Mouse (Mus musculus): ENCODE data around the gene Castor2.

Castor2 gene

DNA sequence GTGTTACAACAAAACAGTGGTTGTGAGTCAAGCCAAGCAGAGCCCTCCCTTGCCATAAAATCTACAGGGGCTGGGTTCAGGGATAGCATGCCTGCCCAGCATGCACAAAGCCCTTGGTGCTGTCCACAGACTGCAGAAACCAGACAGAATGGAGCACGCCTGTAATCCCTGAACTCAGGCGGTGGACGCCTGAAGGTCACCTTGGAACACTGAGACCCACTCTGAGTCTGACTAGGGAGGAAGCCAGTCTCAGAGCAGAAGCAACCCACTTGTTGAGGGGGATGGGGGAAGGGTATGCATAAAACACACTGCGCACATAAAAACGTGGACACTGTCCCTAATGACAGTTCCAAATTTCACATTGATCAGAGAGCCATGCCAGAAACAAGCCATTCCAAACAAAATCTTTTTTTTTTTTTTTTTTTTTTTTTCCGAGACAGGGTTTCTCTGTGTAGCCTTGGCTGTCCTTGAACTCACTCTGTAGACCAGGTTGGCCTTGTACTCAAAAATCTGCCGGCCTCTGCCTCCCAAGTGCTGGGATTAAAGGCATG, 56.5 kb downstream of the Castor2 start:
- DNase-seq (ENCODE audit: extremely low spot score, low read depth, low spot score): no peak

DNA sequence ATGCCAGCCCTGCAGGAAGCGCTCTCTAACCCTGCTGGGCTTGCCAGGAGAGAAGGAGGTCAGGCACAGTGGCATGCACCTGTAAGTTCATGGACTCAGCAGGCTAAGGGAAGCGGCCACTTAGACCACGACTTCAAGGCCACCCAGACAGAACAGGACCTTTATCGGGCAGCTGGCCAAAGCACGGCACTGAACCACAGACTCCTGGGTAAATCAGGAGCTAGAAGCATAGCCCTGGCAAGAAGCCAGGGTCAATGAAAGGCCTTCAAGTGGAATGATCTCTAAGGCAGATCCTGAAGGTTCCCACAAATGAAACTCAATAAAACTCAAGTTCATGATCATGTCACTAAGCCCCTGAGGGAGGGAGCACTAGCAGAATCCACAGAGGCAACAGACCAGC, 65.2 kb downstream of the Castor2 start:
- DNase-seq (ENCODE audit: extremely low spot score, low read depth, low spot score): no peak

DNA sequence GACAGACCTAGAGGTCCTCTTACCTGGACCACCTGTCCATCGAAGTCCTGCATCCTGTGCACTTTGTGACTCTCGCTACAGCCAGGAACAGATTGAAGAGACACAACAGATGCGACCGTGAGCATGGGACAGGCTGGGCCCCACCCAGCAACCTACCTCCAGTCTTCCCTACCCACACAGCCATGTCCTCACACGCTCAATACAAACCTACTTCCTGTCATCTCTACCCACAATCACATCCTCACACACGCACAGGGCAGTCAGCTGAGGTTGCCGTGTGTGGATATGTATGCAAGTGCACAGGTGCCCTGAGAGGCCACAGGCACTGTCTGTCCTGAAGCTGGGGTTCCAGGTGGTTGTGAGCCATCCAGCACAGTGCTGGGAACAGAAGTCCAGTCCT, 67.1 kb downstream of the Castor2 start:
- no peak for DNase-seq (ENCODE audit: extremely low spot score, low read depth, low spot score)

DNA sequence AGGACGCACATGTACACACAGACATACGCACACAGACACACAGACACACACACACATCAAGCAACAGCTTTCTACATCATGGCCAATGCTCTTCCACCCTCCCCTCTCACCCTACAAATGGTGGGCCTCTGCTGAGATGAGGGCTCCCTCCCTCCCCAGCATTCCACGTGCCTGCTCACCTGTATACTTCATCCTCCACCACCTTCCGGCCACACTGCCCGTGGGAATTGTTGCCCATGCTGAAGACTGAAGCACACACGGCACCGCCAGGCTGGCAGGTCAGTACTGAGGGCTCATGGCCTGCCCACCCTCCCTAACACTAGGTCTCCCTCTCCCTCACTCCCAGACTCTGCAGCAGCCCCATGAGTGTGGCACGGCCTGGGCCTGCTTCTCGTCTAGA, 68.5 kb downstream of the Castor2 start:
- no peak for DNase-seq (ENCODE audit: extremely low spot score, low read depth, low spot score)

DNA sequence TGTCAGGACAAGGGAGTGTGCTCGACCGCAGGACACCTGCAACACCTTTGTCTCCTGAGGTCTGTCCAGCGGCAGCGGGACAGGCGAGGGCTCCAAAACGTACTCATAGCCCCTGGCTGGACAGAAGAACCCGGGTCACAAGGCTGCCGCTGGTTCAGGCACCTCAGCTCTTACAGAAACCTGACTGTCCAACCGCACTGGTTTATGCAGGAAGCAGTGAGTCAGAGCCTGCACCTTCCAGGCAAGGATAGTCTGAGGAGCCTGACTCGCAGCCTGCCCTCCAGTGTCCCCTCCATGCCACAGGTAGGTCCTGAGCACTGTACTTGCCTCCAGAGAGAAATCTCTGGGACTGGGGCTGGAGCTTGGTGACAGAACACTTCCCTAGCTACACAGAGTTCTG, 69.7 kb downstream of the Castor2 start:
- no peak for DNase-seq (ENCODE audit: extremely low spot score, low read depth, low spot score)

DNA sequence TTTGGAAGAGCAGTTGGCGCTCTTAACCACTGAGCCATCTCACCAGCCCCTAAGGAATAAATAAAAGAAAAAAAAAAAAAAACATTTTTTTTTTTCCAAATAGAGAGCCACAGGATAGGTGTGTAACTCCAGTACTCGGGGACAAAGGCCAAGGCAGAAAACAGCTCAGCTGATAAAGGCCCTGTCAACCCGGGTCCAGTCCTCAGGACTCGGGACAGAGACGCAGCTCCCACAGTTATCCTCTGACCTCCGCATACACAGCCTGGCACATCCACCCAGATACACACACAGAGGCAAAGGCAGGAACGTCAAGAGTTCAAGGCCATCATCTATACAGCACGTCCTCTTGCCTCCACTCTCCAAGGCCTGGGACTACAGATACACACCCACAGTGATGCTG, 70.7 kb downstream of the Castor2 start:
- no peak for DNase-seq (ENCODE audit: extremely low spot score, low read depth, low spot score)

DNA sequence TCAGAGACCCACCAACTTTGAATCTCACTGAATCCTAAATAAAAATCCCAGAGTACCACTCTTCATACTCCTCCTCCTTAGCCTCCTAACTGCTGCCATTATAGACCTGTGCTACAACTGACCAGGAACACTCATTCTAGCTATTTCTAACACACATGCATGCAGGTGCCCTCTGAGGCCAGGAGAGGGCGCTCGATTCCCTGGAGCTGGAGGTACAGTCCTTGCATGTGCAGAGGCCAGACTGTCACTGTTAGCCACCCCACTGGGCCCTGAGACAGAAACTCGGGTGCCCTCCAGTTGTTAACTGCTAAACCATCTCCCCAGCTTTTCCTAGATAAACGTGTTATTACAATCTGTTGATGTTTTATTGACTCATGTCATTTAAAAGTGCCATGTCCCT, 73.7 kb downstream of the Castor2 start:
- DNase-seq (ENCODE audit: extremely low spot score, low read depth, low spot score): no peak

DNA sequence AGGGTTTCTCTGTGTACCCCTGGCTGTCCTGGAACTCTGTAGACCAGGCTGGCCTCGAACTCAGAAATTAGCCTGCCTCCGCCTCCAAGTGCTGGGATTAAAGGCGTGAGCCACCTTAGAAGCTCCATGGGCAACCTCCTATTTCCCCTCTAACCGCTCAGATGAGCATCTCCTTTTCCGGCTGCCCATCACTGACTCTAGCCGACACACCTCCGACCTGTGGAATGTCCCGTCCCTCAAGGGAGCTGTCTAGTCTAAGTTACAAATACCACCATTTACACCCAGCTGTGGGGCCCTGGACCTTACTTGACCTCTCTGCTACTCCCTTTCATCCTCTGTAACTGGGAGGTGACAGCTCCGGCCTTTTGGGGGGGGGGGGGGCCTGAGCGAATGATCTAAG, 76.2 kb downstream of the Castor2 start:
- no peak for DNase-seq (ENCODE audit: extremely low spot score, low read depth, low spot score)

DNA sequence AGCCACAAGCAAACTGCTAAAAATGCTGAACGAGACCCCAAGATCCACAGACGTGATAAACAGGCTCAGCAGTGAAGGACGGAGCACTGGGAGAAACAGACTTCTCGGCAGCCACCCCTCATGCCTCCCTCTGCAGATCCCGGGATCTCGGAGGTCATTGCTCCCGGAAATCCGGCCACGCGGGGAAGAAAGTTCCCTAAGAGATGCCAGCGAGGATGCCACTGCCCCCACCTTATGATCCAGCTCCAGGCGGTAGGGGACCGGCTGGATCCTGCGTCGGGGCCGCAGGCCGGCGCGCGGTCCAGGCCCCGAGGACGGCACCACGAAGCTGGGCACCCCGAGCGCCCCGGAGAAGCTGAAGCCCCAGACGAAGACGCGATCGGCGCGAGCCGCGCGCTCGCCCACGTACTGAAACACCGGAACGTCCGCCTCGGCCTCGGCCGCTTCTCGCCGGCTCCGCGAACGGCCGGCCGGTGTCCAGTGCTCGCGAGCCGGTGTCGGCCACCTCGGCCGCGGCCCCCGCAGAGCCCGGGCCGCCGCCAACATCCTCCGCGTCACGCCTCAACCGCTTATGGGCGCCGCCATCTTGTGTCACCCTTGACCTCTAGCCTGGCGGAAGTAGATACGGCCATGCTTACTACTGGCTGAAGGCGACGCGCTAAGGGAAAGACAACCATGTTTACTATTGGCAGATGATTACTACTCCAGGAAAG, 76.8 kb downstream of the Castor2 start, which contains the start of gene Rcc1l:
Rcc1l (minus strand) TSS at position 606 of the 713 bp plus-strand sequence.
- DNase-seq (ENCODE audit: extremely low spot score, low read depth, low spot score): peak; percentile 60

DNA sequence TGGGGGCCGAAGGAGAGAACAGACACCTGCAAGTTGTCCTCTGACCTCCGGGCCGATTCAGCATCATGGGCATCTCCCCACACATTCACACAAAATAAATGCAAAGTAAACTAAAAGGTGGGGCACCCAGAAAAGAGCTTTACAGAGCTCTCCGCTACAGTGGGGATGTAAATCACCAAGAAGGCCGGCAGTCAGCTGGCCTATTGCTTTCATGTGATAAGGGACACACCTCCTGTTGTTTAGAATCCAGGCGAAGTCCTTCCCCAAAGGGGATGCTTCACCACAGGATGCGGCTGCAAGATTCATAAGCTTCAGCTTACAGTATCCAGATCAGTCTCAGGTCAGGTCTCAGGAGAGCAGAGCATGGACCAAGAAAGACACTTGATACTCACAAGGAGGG, 79.0 kb downstream of the Castor2 start:
- no peak for DNase-seq (ENCODE audit: extremely low spot score, low read depth, low spot score)

DNA sequence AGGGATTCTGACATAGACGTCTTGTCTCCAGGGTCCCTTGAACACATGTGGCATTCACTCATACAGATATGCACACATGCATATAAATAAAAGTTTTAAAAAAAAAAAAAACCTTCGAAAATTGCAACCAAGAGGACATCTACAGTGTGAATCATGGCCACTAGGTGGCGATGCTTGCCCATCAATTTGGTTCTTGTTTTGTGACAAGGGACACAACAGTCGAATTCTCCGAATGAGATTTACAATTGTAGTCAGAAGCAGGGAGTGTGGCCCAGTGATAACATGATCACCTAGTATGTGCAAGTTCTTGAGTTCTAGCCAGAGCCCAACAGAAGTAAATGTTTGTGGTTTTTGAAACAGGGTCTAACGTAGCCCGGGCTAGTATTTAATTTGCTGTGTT, 80.4 kb downstream of the Castor2 start:
- DNase-seq (ENCODE audit: extremely low spot score, low read depth, low spot score): peak; percentile 83

DNA sequence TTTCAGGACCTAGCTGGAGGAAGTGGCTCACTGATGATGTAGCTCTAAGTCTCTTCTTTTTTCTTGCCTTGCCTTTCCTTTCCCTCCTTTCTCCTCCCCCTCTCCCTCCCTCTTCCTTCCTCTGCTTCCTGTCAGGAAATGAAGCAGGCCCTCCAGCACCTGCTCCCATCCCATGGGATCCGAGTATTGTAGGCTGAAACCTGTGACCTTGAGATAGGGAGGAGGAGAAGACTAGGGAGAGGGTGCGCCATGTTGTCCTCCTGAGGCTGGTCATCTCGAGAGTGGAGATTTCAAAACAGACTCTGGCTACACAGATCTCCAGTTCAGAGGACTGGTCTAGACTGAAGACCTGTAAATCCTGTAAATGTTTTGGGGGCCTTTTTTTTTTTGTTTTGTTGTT, 82.7 kb downstream of the Castor2 start:
- DNase-seq (ENCODE audit: extremely low spot score, low read depth, low spot score): no peak

DNA sequence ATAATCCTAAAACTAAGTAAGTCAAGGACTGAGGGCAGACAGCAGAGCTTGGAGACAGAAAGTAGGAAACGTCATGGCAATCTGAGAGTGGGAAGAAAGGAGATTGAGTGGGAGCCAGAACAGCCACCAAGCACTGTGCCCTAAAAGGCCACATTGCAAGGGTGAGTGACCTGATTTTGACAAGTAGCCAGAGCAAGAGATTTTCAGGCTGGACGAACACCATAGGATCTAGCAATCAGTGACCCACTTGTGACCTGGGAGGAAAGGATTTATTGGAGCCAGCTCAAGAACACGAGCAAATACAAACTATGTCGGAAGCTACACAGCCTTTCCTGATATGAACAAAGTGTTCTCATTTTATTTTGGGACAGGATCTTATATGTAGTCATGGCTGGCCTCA, 83.2 kb downstream of the Castor2 start:
- no peak for DNase-seq (ENCODE audit: extremely low spot score, low read depth, low spot score)

DNA sequence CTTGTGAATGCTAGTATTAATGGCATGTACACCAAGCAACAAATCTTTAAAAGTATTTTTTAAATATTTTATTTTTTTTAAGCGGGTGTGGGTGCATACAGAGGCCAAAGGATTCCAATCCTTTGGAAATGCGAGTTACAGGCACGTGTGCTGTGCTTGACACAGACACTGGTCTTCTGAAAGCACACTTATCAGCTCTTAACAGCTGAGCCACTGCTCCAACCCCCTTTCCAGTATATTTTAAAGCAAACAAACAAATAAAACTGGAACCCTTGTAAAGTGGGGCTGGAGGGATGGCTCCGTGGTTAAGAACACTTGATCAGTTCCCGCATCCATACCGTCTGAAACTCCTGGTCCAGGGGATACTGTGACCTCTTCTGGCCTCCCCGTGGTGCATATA, 83.7 kb downstream of the Castor2 start:
- DNase-seq (ENCODE audit: extremely low spot score, low read depth, low spot score): no peak

DNA sequence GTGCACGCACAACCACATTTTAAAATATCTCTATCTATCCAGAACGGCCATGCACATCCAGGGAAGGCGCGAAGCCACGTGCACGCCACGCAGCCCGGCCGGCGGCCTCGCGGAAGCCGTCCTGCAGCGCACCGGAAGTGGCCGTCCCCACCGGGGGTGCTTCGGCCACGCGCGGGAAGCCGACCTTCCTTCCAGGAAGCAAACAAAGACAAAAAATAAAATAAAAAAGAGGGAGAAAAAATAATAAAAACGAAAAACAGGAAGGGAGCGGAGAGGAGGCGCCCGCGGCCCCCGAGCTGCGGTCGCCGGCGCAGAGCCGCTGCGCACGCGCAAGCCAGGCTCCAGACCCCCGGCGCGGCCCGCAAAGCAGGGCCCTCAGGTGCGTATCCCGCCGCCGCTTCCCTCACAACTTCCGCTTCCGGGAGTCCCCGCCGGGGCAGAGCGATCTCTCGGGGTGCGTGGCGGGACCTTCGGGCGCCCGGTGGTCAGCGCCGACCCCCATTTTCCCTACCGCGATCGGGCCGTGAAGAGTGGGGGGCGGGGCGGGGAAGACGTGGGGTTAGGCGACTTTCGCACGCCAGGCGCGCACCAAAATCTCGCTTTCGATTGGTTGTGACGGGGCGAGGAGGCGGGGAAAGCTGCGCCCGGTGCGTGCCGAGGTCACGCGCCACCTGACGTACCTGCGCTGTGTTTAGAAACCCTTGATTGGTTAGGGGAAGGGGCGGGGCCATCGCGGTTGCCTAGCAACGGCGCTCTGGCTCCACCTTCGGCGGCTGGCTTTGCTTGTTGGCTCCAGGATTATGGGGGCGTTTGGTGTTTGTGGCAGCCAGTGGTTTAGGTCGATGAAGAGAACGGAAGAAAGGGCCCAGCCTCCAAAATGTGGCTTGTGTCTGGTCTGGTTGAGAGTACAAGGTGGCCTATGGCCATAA, 84.6 kb downstream of the Castor2 start, which contains the start of gene Gtf2ird2:
Gtf2ird2 (plus strand) TSS at position 140 of the 929 bp plus-strand sequence.
- DNase-seq (ENCODE audit: extremely low spot score, low read depth, low spot score): peak; percentile 91

DNA sequence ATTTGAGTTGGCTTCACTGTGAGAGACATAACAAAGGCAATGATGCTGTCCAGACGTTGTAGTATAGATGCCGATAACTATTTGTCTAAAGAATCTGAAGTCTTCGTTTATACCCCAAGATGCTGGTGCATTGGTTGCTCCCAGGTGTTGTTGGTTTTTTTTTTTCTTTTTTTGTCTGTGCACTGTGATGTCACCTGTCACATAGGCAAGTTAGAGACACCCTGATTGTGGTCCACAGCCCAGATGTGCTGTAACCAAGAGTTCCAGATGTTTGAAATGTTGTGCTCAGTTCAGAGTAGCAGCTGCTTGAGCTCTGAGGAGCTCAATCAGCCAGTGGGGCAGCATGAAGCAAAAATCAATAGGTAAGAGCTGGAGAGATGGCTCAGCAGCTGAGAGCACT, 86.5 kb downstream of the Castor2 start:
- no peak for DNase-seq (ENCODE audit: extremely low spot score, low read depth, low spot score)

DNA sequence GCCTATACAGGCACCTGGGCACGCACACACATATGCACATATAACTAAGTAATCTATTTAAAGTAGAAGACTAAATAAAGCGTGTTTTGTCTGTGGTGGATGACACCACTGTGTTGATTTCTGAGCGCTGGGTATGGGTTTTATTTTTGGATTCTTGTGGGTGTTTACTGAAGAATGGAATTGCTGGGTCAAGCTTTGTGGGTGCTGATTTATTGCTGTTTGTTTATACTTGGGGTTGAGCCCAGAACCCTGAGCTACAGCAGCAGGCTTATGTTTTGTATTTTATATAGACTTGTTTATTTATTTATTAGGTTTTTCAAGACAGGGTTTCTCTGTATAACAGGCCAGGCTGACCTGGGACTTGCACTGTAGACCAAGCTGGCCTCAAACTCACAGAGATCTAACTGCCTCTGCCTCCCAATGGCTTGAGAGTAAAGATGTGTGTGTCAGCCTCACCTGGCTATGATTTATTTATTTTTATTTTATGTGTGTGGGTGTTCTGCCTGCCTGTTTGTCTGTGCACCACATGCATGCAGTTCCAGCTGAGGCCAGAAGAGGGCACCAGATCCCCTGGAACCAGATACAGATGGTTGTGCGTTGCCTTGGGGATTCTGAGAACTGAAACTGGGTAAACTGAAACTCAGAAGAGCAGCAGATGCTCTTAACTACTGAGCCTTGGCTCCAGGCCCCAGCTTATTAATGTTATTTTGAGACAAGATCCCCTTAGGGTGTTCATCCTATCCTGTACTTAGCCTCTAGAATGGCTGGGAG, 87.6 kb downstream of the Castor2 start:
- DNase-seq (ENCODE audit: extremely low spot score, low read depth, low spot score): no peak

DNA sequence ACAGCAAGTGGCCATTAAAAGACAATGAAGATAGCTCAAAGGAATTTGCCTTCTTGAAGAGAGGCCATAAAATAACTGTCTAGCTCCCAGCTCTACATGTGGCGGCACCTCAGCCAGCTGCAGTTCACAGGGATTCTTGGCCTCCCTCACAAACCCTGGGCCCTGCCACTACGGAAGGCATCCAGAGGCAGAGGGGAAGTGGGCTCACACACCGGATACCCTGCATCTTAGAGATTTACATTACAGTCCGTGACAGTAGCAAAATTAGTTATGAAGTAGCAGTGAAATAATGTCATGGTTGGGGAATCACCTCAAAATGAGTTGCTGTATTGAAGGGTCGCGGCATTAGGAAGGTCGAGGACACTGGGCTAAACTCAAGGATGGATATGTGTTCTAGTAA, 89.1 kb downstream of the Castor2 start:
- DNase-seq (ENCODE audit: extremely low spot score, low read depth, low spot score): no peak

DNA sequence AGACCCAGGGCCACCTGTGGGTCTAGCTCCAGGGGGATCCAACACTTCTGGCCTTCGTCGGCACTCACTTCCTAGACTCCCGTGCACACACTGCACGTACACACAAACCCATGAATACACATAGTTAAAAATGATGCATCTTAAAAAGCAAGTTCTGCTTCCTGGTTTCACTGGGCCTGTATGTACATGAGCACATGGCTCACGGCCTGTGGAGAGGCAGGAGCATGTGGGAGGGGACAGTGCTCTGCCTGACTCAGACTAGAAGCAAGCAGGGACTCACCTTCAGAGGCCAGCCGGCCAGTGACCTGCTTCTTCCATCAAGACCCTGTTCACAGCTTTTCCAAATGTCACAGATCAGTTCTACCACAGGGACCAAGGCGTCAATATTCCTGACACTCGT, 94.2 kb downstream of the Castor2 start:
- DNase-seq (ENCODE audit: extremely low spot score, low read depth, low spot score): no peak
